ENCODE assay signal across 13 mouse cellular contexts in genomic region chr1:179043644-179044043, GRCm38 (mm10).
DNase-seq lines count a peak whose midpoint lies in the region; ATAC-seq and TF ChIP-seq lines count a peak whose summit lies in the region.
"Had no signal": no experiment of that assay in that cellular context is flagged by ENCODE, and none has a peak within 500 bp of the region (broad histone marks: within the 10 kb centered on the region; RNA-seq: fewer than 3 reads in every experiment).

No protein-coding gene starts in this region.

- no peak overlapping the region for H3K4me3 ChIP-seq in hindbrain, postnatal 0 days (ENCODE audit: low read length)
- H3K4me3 ChIP-seq in hindbrain, embryonic 12.5 days, result no peak overlapping the region
- no peak overlapping the region for H3K4me3 ChIP-seq in forebrain, embryonic 13.5 days
- no peak overlapping the region for H3K4me3 ChIP-seq in stomach, embryonic 15.5 days (replicated peaks)
- H3K4me3 ChIP-seq: midbrain, embryonic 15.5 days had no signal

- no peaks in the 10 kb centered on the region for H3K27me3 ChIP-seq in hindbrain, postnatal 0 days (ENCODE audit: insufficient read depth, low read length)
- H3K27me3 ChIP-seq in hindbrain, embryonic 12.5 days, result no peaks in the 10 kb centered on the region
- H3K27me3 ChIP-seq in forebrain, embryonic 13.5 days, result peaks cover 61% of the 10 kb centered on the region
- H3K27me3 ChIP-seq in stomach, embryonic 15.5 days (replicated peaks), result no peaks in the 10 kb centered on the region

- no peak for ATAC-seq in hindbrain, postnatal 0 days
- ATAC-seq in hindbrain, embryonic 12.5 days (ENCODE audit: low FRiP score), result no peak
- ATAC-seq in forebrain, embryonic 13.5 days, result peak; percentile 58; the same call in 1 of the 2 replicates
- ATAC-seq in stomach, embryonic 15.5 days (ENCODE audit: insufficient read depth, low FRiP score, low read depth), result no peak
- ATAC-seq: inflammation-experienced regulatory T-cells, adult 6 months; midbrain, embryonic 15.5 days had no signal

- no peaks in the 10 kb centered on the region for H3K9me3 ChIP-seq in hindbrain, postnatal 0 days (ENCODE audit: low read length)
- H3K9me3 ChIP-seq in hindbrain, embryonic 12.5 days (replicated peaks), result no peaks in the 10 kb centered on the region
- no peaks in the 10 kb centered on the region for H3K9me3 ChIP-seq in forebrain, embryonic 13.5 days (replicated peaks)
- no peaks in the 10 kb centered on the region for H3K9me3 ChIP-seq in stomach, embryonic 15.5 days
- H3K9me3 ChIP-seq: midbrain, embryonic 15.5 days had no signal

- H3K4me1 ChIP-seq in hindbrain, postnatal 0 days (ENCODE audit: insufficient read depth, low read length), result peaks cover 4% of the 10 kb centered on the region; the same call in 1 of the 2 replicates
- peaks cover 16% of the 10 kb centered on the region for H3K4me1 ChIP-seq in hindbrain, embryonic 12.5 days
- H3K4me1 ChIP-seq in forebrain, embryonic 13.5 days, result peaks cover 32% of the 10 kb centered on the region
- H3K4me1 ChIP-seq in stomach, embryonic 15.5 days, result peaks cover 22% of the 10 kb centered on the region; the same call in 1 of the 2 replicates

- no peak overlapping the region for H3K9ac ChIP-seq in hindbrain, postnatal 0 days (replicated peaks; ENCODE audit: low read length)
- no peak overlapping the region for H3K9ac ChIP-seq in hindbrain, embryonic 12.5 days
- no peak overlapping the region for H3K9ac ChIP-seq in forebrain, embryonic 13.5 days
- H3K9ac ChIP-seq in stomach, embryonic 15.5 days, result no peak overlapping the region
- H3K9ac ChIP-seq: midbrain, embryonic 15.5 days had no signal

- H3K27ac ChIP-seq in hindbrain, postnatal 0 days, result no peak overlapping the region
- no peak overlapping the region for H3K27ac ChIP-seq in hindbrain, embryonic 12.5 days
- H3K27ac ChIP-seq in forebrain, embryonic 13.5 days, result no peak overlapping the region
- H3K27ac ChIP-seq in stomach, embryonic 15.5 days, result 0 out of 2 replicates have a peak overlapping the region, but pooled peaks have one; percentile 8
- H3K27ac ChIP-seq: midbrain, embryonic 15.5 days had no signal

- 55% methylated on average over 12 of the region's 12 CpGs for WGBS in hindbrain, postnatal 0 days
- 78% methylated on average over 12 of the region's 12 CpGs for WGBS in hindbrain, embryonic 12.5 days
- 50% methylated on average over 12 of the region's 12 CpGs for WGBS in forebrain, embryonic 13.5 days
- WGBS in stomach, embryonic 15.5 days, result 51% methylated on average over 12 of the region's 12 CpGs

- H3K36me3 ChIP-seq in hindbrain, postnatal 0 days (ENCODE audit: insufficient read depth, low read length), result no peaks in the 10 kb centered on the region
- no peaks in the 10 kb centered on the region for H3K36me3 ChIP-seq in hindbrain, embryonic 12.5 days
- H3K36me3 ChIP-seq in forebrain, embryonic 13.5 days (ENCODE audit: poor library complexity, severe bottlenecking), result no peaks in the 10 kb centered on the region
- H3K36me3 ChIP-seq in stomach, embryonic 15.5 days, result no peaks in the 10 kb centered on the region
- H3K36me3 ChIP-seq: midbrain, embryonic 15.5 days had no signal

- no peak for TF ChIP-seq CTCF in hindbrain, postnatal 0 days (IDR thresholded peaks at IDR 0.05; ENCODE audit: low read depth)

- no peak overlapping the region for H3K4me2 ChIP-seq in hindbrain, postnatal 0 days (ENCODE audit: low read depth, low read length)
- no peak overlapping the region for H3K4me2 ChIP-seq in hindbrain, embryonic 12.5 days (replicated peaks)
- H3K4me2 ChIP-seq in forebrain, embryonic 13.5 days, result no peak overlapping the region
- H3K4me2 ChIP-seq in stomach, embryonic 15.5 days, result no peak overlapping the region
- H3K4me2 ChIP-seq: liver, embryonic 11.5 days; midbrain, embryonic 15.5 days had no signal

- DNase-seq in hindbrain, postnatal 0 days (ENCODE audit: low spot score), result peak; percentile 33
- peak; percentile 29 for DNase-seq in right cerebral cortex, postnatal 14 days
- DNase-seq in right cerebral cortex, adult 18-20 months, result no peak
- no peak for DNase-seq in ovary, postnatal 10 days (ENCODE audit: low spot score)
- DNase-seq in adrenal gland, postnatal 36 days, result no peak
- DNase-seq: gastrocnemius, postnatal 25 days; heart, postnatal 10 days had no signal

Comparison
In these comparisons a context has a peak if more than half of its experiments do, and no peak if none do; other contexts are left out.
1. DNase-seq: peak in hindbrain, postnatal 0 days (single experiment) and right cerebral cortex, postnatal 14 days (single experiment); none in right cerebral cortex, adult 18-20 months (single experiment), ovary, postnatal 10 days (single experiment) and adrenal gland, postnatal 36 days (0 of 2).